Mouse (Mus musculus): ENCODE data around the gene Ndufaf7.
A peak's percentile ranks its signal among the peaks of the same experiment; 100 is the strongest.

Gene Ndufaf7

GRCm38 (mm10) chr17:78936466-78937228 is at the start of gene Ndufaf7, which contains the start of gene Cebpz:
Gene Ndufaf7, plus strand, starts transcription at chr17:78937136.
Gene Cebpz, minus strand, starts transcription at chr17:78937066.
- DNase-seq, result peak; percentile 97 to 98

GRCm38 (mm10) chr17:78888554-78888953 is 48.4 kb upstream of the Ndufaf7 start:
- DNase-seq, result peak; percentile 12 to 15

- DNase-seq, result peak; percentile 39 to 41
Observed at GRCm38 (mm10) chr17:78889184-78889583, 47.8 kb upstream of the Ndufaf7 start.

- DNase-seq, result no peak
Observed at GRCm38 (mm10) chr17:78891020-78891419, 45.9 kb upstream of the Ndufaf7 start.

- no peak for DNase-seq
Observed at GRCm38 (mm10) chr17:78894991-78895390, 41.9 kb upstream of the Ndufaf7 start.

DNA sequence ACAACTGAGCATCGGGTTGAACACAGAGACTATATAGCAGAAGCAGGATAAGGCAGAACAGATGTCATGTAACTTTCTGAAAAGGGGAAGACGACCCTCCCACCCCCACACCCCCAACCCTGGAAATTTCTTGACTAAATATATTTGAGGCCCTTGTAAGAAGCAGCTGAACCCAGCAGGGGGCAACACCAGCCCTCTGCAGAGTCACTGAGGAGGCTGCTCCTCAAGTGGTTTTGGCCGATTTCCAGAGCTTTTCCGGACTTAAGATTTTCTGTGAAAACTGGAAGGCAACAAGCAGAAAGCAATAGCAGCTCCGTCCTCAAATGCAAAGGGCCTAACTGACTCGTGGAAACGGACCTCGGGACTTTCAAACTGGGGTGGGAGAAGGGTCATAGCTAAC is 41.5 kb upstream of the Ndufaf7 start:
- DNase-seq, result no peak

GRCm38 (mm10) chr17:78903158-78903557 is 33.8 kb upstream of the Ndufaf7 start:
- no peak for DNase-seq

DNA sequence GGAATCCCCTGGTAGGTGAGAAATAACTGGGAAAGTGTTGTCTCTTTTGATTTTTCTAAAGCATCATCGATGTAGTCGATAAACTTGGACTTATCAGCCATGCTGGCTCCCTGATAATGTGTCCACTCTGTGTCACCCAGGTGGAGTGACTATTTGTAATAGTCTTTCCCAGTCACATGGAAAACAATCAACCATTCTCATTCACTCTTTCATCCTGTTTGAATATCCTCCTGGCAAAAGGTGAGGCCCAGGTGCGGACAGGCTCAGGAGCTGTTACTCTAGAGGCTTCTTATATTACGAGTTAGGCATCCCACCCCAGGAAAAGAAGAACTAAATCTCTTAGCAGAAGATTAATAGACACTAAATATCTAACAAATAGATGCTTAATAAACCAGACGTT is 30.0 kb upstream of the Ndufaf7 start, which contains the start of gene Sult6b1:
TSS of gene Sult6b1 (minus strand) at position 101 of the 400 bp plus-strand sequence.
- DNase-seq, result no peak

DNA sequence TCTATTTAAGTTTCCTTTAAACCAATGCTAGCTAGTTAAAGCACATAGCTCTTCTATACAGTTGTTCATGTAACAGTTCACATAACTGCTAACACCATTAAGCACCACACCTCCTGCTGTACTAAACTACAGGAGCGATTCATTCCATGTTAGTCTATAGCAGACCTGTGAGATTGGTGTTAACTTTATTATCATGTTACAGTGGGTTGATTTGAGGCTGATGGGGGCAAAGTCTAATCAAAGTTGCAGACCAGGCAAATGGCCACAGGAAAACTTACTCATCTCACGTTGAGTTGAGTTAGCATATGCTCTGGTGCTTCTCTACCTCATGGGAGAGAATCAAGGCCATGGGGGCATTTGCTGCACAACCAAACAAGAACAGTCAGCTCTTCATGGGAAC is 27.6 kb upstream of the Ndufaf7 start:
- no peak for DNase-seq

- peak; percentile 38 to 52 for DNase-seq
Observed at GRCm38 (mm10) chr17:78912861-78913281, 24.1 kb upstream of the Ndufaf7 start.

- DNase-seq, result no peak
Observed at GRCm38 (mm10) chr17:78913921-78914320, 23.0 kb upstream of the Ndufaf7 start.

- no peak for DNase-seq
Observed at GRCm38 (mm10) chr17:78915772-78916171, 21.2 kb upstream of the Ndufaf7 start.

DNA sequence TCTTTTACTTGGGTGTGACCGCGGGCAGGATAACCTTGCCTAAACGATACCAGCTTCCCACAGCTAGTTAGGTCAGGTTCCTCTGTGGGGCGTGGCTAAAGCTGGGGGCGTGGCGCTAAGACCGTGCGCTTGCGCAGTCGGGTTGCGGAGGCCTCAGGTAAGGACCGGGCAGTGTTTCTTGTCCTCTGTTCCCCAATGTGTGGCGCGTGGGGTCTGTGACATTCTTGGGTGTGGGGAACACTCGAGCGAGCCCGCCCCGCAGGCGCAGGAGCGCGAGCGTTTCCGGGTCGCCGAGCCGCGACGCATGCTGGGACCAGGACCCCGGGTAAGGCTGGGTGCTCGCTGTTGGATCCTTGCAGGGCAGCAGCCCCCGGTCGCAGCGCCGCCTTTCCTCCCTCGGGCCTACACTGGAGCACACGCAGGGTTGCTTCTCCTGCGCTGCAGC is 20.5 kb upstream of the Ndufaf7 start, which contains the start of gene Cebpzos:
TSS of gene Cebpzos (plus strand) at position 132 of the 445 bp plus-strand sequence.
- DNase-seq, result peak; percentile 92 to 94

- no peak for DNase-seq
Observed at GRCm38 (mm10) chr17:78916899-78917298, 20.0 kb upstream of the Ndufaf7 start.

DNA sequence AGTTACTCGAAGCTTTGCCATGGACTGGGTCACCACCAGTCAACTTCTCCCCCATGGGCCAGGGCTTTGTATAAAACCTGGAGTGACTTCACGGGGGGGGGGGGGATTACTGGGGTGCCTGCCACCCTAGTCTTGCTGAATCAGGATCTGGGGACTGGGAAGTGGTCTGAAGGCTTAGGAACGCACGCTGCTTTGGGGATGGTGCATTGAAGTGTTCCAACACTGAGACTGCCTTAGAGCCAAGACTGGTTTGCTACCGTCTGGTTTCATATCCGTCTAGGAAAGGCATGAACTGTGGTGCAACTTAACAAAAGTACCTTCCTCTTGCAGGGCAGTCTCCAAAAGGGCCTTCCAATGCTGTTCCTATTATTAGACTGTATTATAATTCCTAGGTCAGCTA is 19.2 kb upstream of the Ndufaf7 start:
- DNase-seq, result no peak

- no peak for DNase-seq
Observed at GRCm38 (mm10) chr17:78935857-78936256, 1.1 kb upstream of the Ndufaf7 start.

GRCm38 (mm10) chr17:78937229-78937853 is 405 bp downstream of the Ndufaf7 start:
- DNase-seq, result peak in 1 of 2 experiments; percentile 14

DNA sequence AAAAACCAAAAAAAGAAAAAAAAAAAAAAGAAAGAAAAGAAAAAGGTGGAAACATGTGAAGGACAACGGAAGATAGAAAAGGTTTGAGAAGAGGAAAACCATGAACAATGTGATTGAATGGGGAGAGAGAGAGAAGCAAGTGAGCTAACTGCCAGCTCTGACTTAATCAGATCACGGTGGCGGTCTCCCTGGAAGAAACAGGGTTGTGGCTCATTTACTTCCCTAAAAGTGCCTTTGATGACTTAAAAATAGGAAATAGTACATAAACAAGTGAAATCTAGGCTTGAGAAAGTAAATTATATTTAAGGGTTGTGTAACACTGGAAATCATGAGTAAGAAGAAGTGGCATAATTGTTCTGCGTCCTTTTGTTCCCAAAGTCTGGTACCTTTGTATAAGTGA is 2.0 kb downstream of the Ndufaf7 start:
- no peak for DNase-seq

DNA sequence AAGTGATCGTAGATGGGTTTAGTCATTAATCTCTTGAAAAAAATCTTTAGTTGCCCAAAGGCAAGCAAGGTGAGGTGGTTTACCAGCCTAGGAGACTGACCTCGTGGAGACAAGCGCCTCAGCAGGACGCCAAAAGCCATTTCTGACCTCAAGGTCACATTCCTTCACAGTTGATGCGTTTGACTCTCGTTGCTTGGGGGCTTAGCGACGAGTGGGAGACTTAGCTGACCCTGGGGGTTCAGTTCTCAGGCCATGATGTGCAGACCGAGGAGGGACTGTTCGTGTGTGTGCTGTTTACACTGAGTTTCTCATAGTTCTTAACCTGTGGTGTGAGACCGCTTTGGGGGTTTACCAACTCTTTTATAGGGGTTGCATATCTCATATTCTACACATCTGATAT is 5.6 kb downstream of the Ndufaf7 start:
- DNase-seq, result no peak

- DNase-seq, result no peak
Observed at GRCm38 (mm10) chr17:78951225-78951624, 14.3 kb downstream of the Ndufaf7 start.

DNA sequence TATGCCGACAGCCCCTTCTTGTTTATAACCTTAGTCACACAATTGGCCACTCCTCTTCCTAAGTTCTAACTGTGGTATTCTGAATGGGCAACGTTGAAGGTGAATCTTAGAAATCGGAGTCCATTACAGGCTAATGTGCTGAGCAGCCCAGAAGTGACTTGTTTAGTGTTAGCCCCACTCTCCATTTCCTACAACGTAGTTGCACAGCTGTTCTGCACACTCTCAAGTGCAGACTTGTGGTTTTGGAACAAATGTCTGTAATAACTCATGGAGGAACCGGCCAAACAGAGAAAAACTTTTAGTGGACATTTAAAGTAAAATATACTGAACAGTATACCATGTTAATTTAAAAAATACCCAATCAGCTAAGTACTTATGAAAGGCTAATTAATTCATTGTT is 15.1 kb downstream of the Ndufaf7 start:
- DNase-seq, result no peak

DNA sequence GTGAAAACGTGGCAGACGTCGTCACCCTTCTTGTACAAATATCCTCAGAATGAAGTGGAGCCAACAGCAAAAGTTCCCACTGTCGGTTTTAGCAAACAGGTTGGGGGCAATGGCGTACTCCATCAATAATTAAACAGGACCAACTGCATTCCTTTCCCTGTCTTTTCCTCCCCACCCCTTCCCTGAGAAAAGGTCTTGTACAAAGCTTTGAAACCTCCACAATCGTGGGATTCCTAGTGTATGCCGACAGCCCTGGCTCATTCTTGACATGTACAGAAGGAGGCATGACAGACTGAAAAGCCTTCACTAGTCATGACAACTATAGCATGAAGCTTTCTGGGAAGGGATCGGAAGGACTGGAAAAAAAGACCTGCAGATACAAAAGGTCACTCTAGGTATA is 16.3 kb downstream of the Ndufaf7 start:
- no peak for DNase-seq

GRCm38 (mm10) chr17:78959473-78959872 is 22.5 kb downstream of the Ndufaf7 start:
- DNase-seq, result no peak

- no peak for DNase-seq
Observed at GRCm38 (mm10) chr17:78964387-78964786, 27.5 kb downstream of the Ndufaf7 start.

All from cerebellum, postnatal 36 days (tissue).